Mouse (Mus musculus): ENCODE results near the gene Piga.

DNA sequence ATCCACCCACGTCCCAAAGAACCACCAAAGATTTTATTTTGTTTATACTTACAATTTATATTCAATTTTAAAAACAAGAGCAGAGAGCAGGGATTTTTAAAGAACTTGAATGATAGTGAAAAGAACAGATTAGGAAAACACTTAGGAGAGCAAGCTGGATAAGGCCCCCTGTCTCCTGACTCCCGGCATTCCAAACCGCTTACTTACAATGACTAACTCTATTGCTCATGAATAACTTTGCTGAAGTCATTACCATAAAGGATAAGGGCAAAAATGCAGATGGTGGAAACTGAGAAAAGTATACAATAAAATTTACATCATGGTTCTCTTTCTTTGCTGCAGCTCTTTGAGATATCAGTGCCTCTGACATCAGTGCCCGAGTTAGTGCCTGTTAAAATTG lies 25.5 kb upstream of the Piga start:
- TF ChIP-seq GATA1 (IDR thresholded peaks at IDR 0.05; ENCODE audit: low read length) (no peak), TAL1 (IDR thresholded peaks at IDR 0.05; ENCODE audit: low read length) (no peak)

Data from erythroblast, embryonic 14.5 days (primary cell).